Mouse (Mus musculus) stomach, embryonic 16.5 days (tissue): ENCODE data around the gene Rnd3. TPM values are rescaled to one million over a fixed set of nuclear protein-coding genes. Genes with fewer than 3 reads are reported as not detected.

Experiments
- ATAC-seq: fragments of 200-750 bp; cut with Nextera tagmentation; 2 replicates; pipeline ENCODE4 v1.8.0; 2017; ENCODE audit warnings: moderate number of reproducible peaks, moderate TSS enrichment; ENCODE audit not compliant: insufficient read depth, low FRiP score
- H3K27ac ChIP-seq: fragments of 300-500 bp; sonication (generic); 2 replicates; pipeline ENCODE4 v1.5.1; 2014; ENCODE audit warnings: low read length
- H3K27me3 ChIP-seq: fragments of 300-500 bp; sonication (generic); 2 replicates; pipeline ENCODE4 v1.6.1; 2014; ENCODE audit warnings: low read length, control low read depth, mixed read lengths; ENCODE audit not compliant: control insufficient read depth, insufficient read depth
- H3K36me3 ChIP-seq: fragments of 300-500 bp; sonication (generic); 2 replicates; pipeline ENCODE4 v1.6.1; 2014; ENCODE audit warnings: low read length; ENCODE audit not compliant: control insufficient read depth, insufficient read depth
- H3K4me1 ChIP-seq: fragments of 300-500 bp; sonication (generic); 2 replicates; pipeline ENCODE4 v1.6.1; 2014; ENCODE audit warnings: low read length, control low read depth, mixed read lengths; ENCODE audit not compliant: control insufficient read depth, insufficient read depth
- H3K4me2 ChIP-seq: fragments of 300-500 bp; sonication (generic); 2 replicates; pipeline ENCODE4 v1.6.1; 2014; ENCODE audit warnings: low read depth, low read length, mixed read lengths
- H3K4me3 ChIP-seq: fragments of 300-500 bp; sonication (generic); replicated peaks from 2 replicates; pipeline ENCODE4 v1.5.1; 2014; ENCODE audit warnings: mild to moderate bottlenecking, low read length
- H3K9ac ChIP-seq: fragments of 300-500 bp; sonication (generic); 2 replicates; pipeline ENCODE4 v1.6.1; 2014; ENCODE audit warnings: low read length
- H3K9me3 ChIP-seq: fragments of 300-500 bp; sonication (generic); replicated peaks from 2 replicates; pipeline ENCODE4 v1.6.1; 2016; ENCODE audit warnings: low read length, control low read depth; ENCODE audit not compliant: control insufficient read depth
- WGBS: fragments of 180-500 bp; shearing (Covaris S2); extraction: QIAGEN DNeasy Blood & Tissue Kit; methylation state at CpG from one replicate; pipeline ENCODE4 v1.1.7; 2014; 5-methylcytosine and 5-hydroxymethylcytosine counted together
- polyA plus RNA-seq: library from polyadenylated mRNA; unstranded; fragments of >200 nt; fragmentation: Nextera tagmentation; extraction: Ambion mirVana; gene quantifications from 2 replicates; pipeline ENCODE4 v1.2.1, GENCODE M21; 2015

Rnd3 gene
- polyA plus RNA-seq, 1 experiment from 2014 or later: 68.8 TPM

DNA sequence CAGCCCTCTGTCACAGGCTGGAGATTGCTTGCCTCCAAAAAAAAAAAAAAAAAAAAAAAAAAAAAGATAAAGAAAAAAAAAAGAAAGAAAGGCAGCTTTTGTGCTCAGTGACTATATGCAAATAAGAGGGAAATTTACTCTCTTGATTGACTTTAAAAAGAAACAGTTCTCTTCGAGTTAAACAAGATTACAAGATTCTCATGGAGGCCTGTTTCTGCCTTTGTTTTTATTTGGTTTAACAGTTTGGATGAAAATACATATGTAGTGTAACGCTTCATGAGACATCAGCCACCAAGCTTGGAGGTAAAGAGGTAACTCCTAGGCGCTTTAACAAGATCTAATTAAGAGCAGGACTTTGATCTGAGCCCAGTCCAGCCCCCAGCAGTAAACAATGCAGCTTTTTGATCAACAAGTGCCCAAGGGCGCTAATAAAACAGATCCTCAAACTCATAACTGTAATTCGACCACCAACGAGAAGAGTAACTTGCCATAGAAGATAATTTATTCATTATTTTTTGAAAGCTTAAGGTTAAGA, 8.9 kb downstream of the Rnd3 start:
- Histone ChIP-seq H3K27me3 (no peaks in the 10 kb centered on the region), H3K9me3 (no peaks in the 10 kb centered on the region), H3K4me1 (peaks cover 57% of the 10 kb centered on the region), H3K36me3 (peaks cover 1% of the 10 kb centered on the region; the same call in 1 of the 2 replicates), H3K27ac (peak overlapping the region; percentile 93), H3K4me3 (no peak overlapping the region), H3K9ac (peak overlapping the region; percentile 34; the same call in 1 of the 2 replicates), H3K4me2 (peak overlapping the region; percentile 57)
- WGBS: 29% methylated on average over 6 of the region's 6 CpGs
- ATAC-seq: no peak

DNA sequence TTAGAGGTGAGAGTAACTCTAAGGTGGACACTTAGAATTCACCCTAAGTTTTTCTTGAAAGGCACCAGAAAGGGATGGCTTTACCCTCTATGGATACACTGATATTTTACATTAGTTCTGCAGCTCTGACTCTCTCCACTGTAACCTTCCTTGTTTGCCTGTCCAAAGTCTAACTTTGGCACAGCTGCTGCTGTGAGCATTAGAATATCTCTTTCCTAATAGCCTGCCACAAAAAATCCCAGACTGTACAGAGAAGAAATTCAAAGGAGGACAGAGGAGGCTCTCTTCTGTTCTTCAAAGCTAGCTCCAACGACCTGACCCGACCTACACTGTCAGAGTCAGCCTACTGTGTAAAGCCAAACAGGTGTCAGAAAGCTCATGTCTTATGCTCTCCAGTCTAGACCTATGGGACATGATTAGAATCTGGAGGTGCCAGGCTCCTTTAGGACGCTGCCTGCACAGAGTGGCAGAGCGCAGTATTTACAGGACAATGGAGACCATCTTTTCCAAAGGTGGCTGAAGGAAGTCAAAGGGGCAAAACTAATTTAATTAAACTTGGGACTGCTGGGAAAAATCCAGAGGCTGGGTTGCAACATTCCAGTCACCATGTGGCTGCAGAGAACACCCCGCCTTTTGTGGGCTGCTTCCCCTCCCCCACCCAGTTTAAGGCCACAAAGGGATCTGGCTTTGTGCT, 9.5 kb downstream of the Rnd3 start:
- Histone ChIP-seq H3K4me1 (peaks cover 51% of the 10 kb centered on the region), H3K4me3 (no peak overlapping the region), H3K27me3 (no peaks in the 10 kb centered on the region), H3K9me3 (no peaks in the 10 kb centered on the region), H3K36me3 (peaks cover 8% of the 10 kb centered on the region), H3K4me2 (peak overlapping the region; percentile 4; the same call in 1 of the 2 replicates), H3K9ac (0 out of 2 replicates have a peak overlapping the region, but pooled peaks have one; percentile 0), H3K27ac (peak overlapping the region; percentile 38)
- 32% methylated on average over 5 of the region's 5 CpGs for WGBS
- peak; percentile 54; the same call in 1 of the 2 replicates for ATAC-seq

DNA sequence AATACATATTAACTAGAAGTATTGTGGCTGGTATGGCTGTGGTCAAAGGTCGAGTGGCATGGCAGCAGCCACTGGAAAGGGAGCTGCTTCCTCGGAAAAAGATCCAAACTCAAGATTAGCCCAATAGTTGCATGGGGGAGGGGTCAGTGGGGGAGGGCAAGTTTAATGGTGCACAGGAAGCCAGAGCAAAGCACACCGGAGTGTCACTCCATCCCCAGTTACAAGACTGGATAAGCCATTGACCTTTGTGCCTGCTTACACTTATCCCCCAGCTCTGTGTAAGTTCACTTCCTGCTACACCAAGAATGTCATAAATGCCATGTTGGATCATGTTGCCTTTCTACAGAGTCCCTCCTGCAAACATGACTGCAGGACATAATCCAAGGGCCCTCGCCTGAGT, 11.2 kb downstream of the Rnd3 start:
- Histone ChIP-seq H3K9ac (no peak overlapping the region), H3K9me3 (no peaks in the 10 kb centered on the region), H3K27me3 (no peaks in the 10 kb centered on the region), H3K4me3 (no peak overlapping the region), H3K27ac (no peak overlapping the region), H3K4me2 (no peak overlapping the region), H3K4me1 (peaks cover 41% of the 10 kb centered on the region), H3K36me3 (peaks cover 21% of the 10 kb centered on the region)
- peak; percentile 56; the same call in 1 of the 2 replicates for ATAC-seq
- WGBS: 33% methylated on average over 4 of the region's 4 CpGs

DNA sequence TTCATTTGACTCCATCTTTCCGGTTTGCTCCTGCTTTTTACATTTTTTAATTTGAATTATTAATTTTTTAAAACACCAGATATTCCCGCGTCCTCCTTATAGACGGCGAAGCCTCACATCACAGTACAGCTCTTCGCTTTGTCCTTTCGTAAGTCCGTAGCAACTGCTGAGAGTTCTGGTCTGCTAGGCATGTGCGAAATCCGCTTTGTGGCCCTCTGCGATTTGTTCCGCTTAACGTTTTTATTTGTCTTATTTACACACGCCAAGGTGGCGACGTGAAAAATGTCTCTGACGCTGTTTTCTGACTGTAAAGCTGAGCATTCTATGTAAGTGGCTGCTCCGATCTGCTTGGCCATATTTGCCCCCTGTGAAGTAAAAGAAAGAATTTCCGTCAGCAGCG, 16.7 kb downstream of the Rnd3 start:
- no peak overlapping the region for H3K4me3 ChIP-seq
- H3K9me3 ChIP-seq: no peaks in the 10 kb centered on the region
- H3K9ac ChIP-seq: no peak overlapping the region
- H3K4me2 ChIP-seq: no peak overlapping the region
- H3K36me3 ChIP-seq: peaks cover 44% of the 10 kb centered on the region
- no peaks in the 10 kb centered on the region for H3K27me3 ChIP-seq
- no peak for ATAC-seq
- no peaks in the 10 kb centered on the region for H3K4me1 ChIP-seq
- H3K27ac ChIP-seq: no peak overlapping the region
- 95% methylated on average over 20 of the region's 20 CpGs for WGBS

DNA sequence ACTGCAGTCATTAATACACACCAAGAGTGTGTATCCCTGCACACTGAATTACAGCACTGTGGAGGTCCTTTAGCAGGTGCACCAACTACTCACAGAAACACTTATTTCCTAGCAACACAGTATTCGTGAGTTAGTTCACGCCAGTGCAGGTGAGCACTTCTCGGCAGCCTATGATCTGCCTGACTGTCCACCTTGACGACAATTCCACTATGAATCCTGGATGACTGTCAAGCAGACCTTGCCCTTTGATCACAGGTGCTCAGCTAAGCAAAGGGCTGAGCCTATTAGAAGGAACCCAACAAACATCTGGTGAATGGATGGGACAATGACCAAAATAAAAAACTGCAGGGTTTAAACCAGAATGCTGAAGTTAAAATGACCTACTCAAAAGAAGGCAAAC, 20.8 kb downstream of the Rnd3 start:
- WGBS: 78% methylated on average over 4 of the region's 4 CpGs

DNA sequence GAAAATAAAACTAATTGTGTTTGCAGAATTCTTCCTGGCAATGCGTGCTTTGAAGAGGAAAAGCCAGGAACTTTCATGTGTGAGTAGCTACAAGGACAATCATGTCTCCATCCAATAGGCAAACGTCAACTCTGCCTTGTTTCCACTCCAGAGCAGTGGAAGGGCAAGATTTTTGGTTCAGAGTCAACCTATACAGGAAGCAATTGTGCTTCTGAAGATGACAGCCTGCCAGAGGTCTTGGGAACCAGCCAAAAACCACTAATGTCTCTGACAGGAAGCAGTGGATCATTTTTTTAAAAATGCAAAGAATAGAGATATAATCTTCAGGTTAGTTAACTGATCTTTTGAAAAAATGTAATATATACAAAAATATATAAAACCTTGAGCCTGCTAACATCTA, 38.6 kb downstream of the Rnd3 start:
- Histone ChIP-seq H3K4me3 (no peak overlapping the region), H3K27me3 (no peaks in the 10 kb centered on the region), H3K9ac (no peak overlapping the region), H3K27ac (no peak overlapping the region), H3K36me3 (no peaks in the 10 kb centered on the region), H3K4me2 (no peak overlapping the region), H3K4me1 (no peaks in the 10 kb centered on the region), H3K9me3 (no peaks in the 10 kb centered on the region)
- ATAC-seq: no peak
- 30% methylated on average over 2 of the region's 2 CpGs for WGBS

More for the DNA sequence above, 20.8 kb downstream of the Rnd3 start:
- H3K9me3 ChIP-seq: no peaks in the 10 kb centered on the region
- peaks cover 26% of the 10 kb centered on the region for H3K36me3 ChIP-seq
- H3K4me2 ChIP-seq: no peak overlapping the region
- H3K4me1 ChIP-seq: no peaks in the 10 kb centered on the region
- H3K9ac ChIP-seq: no peak overlapping the region
- H3K27me3 ChIP-seq: no peaks in the 10 kb centered on the region
- no peak overlapping the region for H3K27ac ChIP-seq
- no peak overlapping the region for H3K4me3 ChIP-seq
- ATAC-seq: no peak

DNA sequence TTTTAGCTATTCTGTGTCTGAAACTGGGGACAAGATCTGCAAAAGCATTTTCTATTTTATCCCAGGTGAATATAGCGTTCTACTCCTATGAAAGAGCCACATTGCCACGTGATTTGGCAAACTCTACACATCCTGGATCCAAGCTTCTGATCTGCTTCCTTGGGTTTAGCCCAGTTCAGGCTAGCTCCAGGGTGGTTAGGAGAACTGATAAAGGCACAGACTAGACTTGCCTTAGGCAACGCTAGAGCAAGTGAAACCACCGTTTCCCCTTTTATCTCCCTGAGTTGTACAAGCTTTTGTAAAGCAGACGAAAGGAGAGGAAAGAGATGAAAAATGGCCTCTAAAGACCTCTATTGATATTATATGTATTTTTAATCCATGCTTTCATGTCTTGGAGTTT, 40.3 kb downstream of the Rnd3 start:
- no peak overlapping the region for H3K9ac ChIP-seq
- ATAC-seq: no peak
- H3K4me1 ChIP-seq: no peaks in the 10 kb centered on the region
- H3K4me2 ChIP-seq: no peak overlapping the region
- H3K9me3 ChIP-seq: no peaks in the 10 kb centered on the region
- no peak overlapping the region for H3K4me3 ChIP-seq
- WGBS: 47% methylated on average over 5 of the region's 5 CpGs
- H3K27me3 ChIP-seq: no peaks in the 10 kb centered on the region
- H3K27ac ChIP-seq: no peak overlapping the region
- H3K36me3 ChIP-seq: no peaks in the 10 kb centered on the region

DNA sequence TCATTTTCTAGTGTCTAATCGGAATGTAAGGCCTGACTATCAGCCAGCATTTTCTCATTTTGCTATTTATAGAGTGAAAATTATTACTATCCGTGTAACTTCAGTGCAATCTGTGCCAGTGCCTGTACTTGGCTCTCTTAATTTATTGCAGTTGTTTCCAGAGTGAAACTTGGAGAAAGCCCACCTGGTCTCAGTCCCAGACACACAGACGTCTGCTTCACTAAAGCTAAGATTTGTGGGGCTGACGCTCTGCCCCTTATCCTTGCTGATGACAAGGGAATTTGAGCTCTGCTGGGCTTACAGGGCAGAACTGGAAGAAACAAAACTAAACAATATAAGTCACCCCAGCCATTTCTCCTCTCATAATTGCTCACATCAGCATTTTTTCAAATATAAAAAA, 47.7 kb downstream of the Rnd3 start:
- H3K36me3 ChIP-seq: no peaks in the 10 kb centered on the region
- WGBS: 46% methylated on average over 4 of the region's 4 CpGs
- H3K4me2 ChIP-seq: no peak overlapping the region
- H3K4me3 ChIP-seq: no peak overlapping the region
- no peaks in the 10 kb centered on the region for H3K27me3 ChIP-seq
- H3K27ac ChIP-seq: 0 out of 2 replicates have a peak overlapping the region, but pooled peaks have one; percentile 46
- H3K4me1 ChIP-seq: no peaks in the 10 kb centered on the region
- no peak overlapping the region for H3K9ac ChIP-seq
- peak; percentile 80 for ATAC-seq
- H3K9me3 ChIP-seq: no peaks in the 10 kb centered on the region

DNA sequence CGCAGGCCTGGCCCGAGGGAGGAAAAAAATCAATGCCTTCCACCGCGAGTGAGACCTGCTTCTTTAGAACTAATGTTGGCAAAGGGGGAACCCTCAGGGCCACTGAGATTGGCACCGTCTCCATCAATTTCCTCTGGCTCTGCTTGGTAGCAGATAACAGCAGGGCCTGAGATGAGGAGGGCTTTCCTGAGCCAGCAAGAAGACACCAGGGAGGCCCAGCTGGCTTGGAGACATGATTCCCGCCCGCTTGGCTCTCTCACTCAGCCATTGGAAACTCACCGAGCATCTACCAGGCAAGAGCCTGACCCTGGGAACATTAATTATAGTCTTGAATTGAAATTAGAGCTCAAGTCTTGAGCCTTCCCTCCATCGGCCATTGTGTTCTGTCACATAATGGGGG, 48.9 kb downstream of the Rnd3 start:
- Histone ChIP-seq H3K27me3 (no peaks in the 10 kb centered on the region), H3K36me3 (no peaks in the 10 kb centered on the region), H3K9ac (no peak overlapping the region), H3K4me2 (no peak overlapping the region), H3K9me3 (no peaks in the 10 kb centered on the region), H3K4me1 (no peaks in the 10 kb centered on the region), H3K27ac (no peak overlapping the region), H3K4me3 (no peak overlapping the region)
- no peak for ATAC-seq
- 64% methylated on average over 9 of the region's 9 CpGs for WGBS
